Mouse (Mus musculus) megakaryocyte, embryonic 14.5 days (primary cell): ENCODE data around the gene Adm.

ENCODE experiments used
- FLI1 ChIP-seq: IDR thresholded peaks from 2 replicates; pipeline ENCODE4 v1.6.1; 2012; ENCODE audit warnings: low read length, inconsistent platforms, mixed read lengths
- GATA1 ChIP-seq: IDR thresholded peaks from 3 replicates; pipeline ENCODE4 v1.6.1; 2012; ENCODE audit warnings: mixed read lengths, low read length, inconsistent platforms, borderline replicate concordance

- no peak for TF ChIP-seq GATA1
- TF ChIP-seq FLI1, result no peak
Observed at GRCm38 (mm10) chr7:110629892-110630666, 2.6 kb downstream of the Adm start.
